Mouse (Mus musculus) induced T-regulatory cell, adult 2 months (primary cell): ENCODE data around the gene Defb47.
A peak's percentile ranks its signal among the peaks of the same experiment; 100 is the strongest.

ENCODE experiments used
- DNase-seq: peaks from one replicate; pipeline ENCODE4 v3.0.0-alpha.2; 2012; ENCODE audit warnings: low read depth

Defb47 gene

GRCm38 (mm10) chr14:62997777-62998176 is at the start of gene Defb47:
Defb47 (plus strand) TSS chr14:62998077.
- DNase-seq, result no peak

GRCm38 (mm10) chr14:62956091-62956490 is 41.8 kb upstream of the Defb47 start:
- DNase-seq, result no peak

- no peak for DNase-seq
Measured at GRCm38 (mm10) chr14:62963632-62964031, 34.2 kb upstream of the Defb47 start.

- peak; percentile 16 for DNase-seq
Measured at GRCm38 (mm10) chr14:62965342-62965741, 32.5 kb upstream of the Defb47 start.

- DNase-seq, result no peak
Measured at GRCm38 (mm10) chr14:62965811-62966520, 31.9 kb upstream of the Defb47 start.

- DNase-seq, result peak; percentile 76
Measured at GRCm38 (mm10) chr14:62975046-62975445, 22.8 kb upstream of the Defb47 start.

GRCm38 (mm10) chr14:62979815-62980214 is 18.1 kb upstream of the Defb47 start:
- DNase-seq, result no peak

GRCm38 (mm10) chr14:62984410-62984809 is 13.5 kb upstream of the Defb47 start, which contains the start of gene Defb48:
Defb48 (minus strand) TSS chr14:62984510.
- DNase-seq, result no peak

GRCm38 (mm10) chr14:62991271-62991670 is 6.6 kb upstream of the Defb47 start:
- DNase-seq, result no peak

GRCm38 (mm10) chr14:62991849-62992510 is 5.9 kb upstream of the Defb47 start:
- DNase-seq, result no peak

- DNase-seq, result peak; percentile 11
Measured at GRCm38 (mm10) chr14:62998977-62999376, 1.1 kb downstream of the Defb47 start.

- no peak for DNase-seq
Measured at GRCm38 (mm10) chr14:63002588-63002987, 4.7 kb downstream of the Defb47 start.

- no peak for DNase-seq
Measured at GRCm38 (mm10) chr14:63011471-63011870, 13.6 kb downstream of the Defb47 start, which contains the start of gene Defb43. Defb43 (plus strand) TSS chr14:63011771.

- no peak for DNase-seq
Measured at GRCm38 (mm10) chr14:63013082-63013481, 15.2 kb downstream of the Defb47 start.

GRCm38 (mm10) chr14:63014667-63015066 is 16.8 kb downstream of the Defb47 start:
- no peak for DNase-seq

GRCm38 (mm10) chr14:63020524-63021156 is 22.8 kb downstream of the Defb47 start:
- DNase-seq, result no peak

GRCm38 (mm10) chr14:63046691-63047090 is 48.8 kb downstream of the Defb47 start, which contains the start of gene Defb42:
Defb42 (plus strand) TSS chr14:63046991.
- DNase-seq, result no peak

GRCm38 (mm10) chr14:63049910-63050370 is 52.1 kb downstream of the Defb47 start, which contains the start of gene Defb30:
Defb30 (minus strand) TSS chr14:63049960.
- DNase-seq, result no peak
